Mouse (Mus musculus) neural tube, embryonic 14.5 days (tissue): ENCODE data around the gene Armc9. TPM values are rescaled to one million over a fixed set of nuclear protein-coding genes. Genes with fewer than 3 reads are reported as not detected.

Source experiments
- ATAC-seq: fragments of 200-750 bp; cut with Nextera tagmentation; 2 replicates; pipeline ENCODE4 v1.8.0; 2017; ENCODE audit warnings: low read depth, mild to moderate bottlenecking, moderate TSS enrichment, moderate library complexity
- H3K27ac ChIP-seq: fragments of 300-500 bp; sonication (generic); 2 replicates; pipeline ENCODE4 v1.5.1; 2014; ENCODE audit warnings: low read depth, mild to moderate bottlenecking, control low read depth, low read length, moderate library complexity, mixed read lengths
- H3K27me3 ChIP-seq: fragments of 300-500 bp; sonication (generic); 2 replicates; pipeline ENCODE4 v1.6.1; 2014; ENCODE audit warnings: low read length; ENCODE audit not compliant: control insufficient read depth, insufficient read depth
- H3K36me3 ChIP-seq: fragments of 300-500 bp; sonication (generic); 2 replicates; pipeline ENCODE4 v1.6.1; 2014; ENCODE audit warnings: low read length, mixed read lengths; ENCODE audit not compliant: control insufficient read depth, insufficient read depth
- H3K4me1 ChIP-seq: fragments of 300-500 bp; sonication (generic); 2 replicates; pipeline ENCODE4 v1.6.1; 2014; ENCODE audit warnings: low read length; ENCODE audit not compliant: control insufficient read depth, insufficient read depth
- H3K4me2 ChIP-seq: fragments of 300-500 bp; sonication (generic); 2 replicates; pipeline ENCODE4 v1.6.1; 2014; ENCODE audit warnings: mild to moderate bottlenecking, low read depth, low read length, control low read depth
- H3K4me3 ChIP-seq: fragments of 300-500 bp; sonication (generic); 2 replicates; pipeline ENCODE4 v1.5.1; 2014; ENCODE audit warnings: low read depth, low read length, control low read depth, mixed read lengths
- H3K9ac ChIP-seq: fragments of 300-500 bp; sonication (generic); replicated peaks from 2 replicates; pipeline ENCODE4 v1.6.1; 2014; ENCODE audit warnings: low read depth, mild to moderate bottlenecking, control low read depth, low read length, mixed read lengths
- H3K9me3 ChIP-seq: fragments of 300-500 bp; sonication (generic); 2 replicates; pipeline ENCODE4 v1.6.1; 2016; ENCODE audit warnings: low read length; ENCODE audit not compliant: control insufficient read depth
- WGBS: fragments of 180-500 bp; shearing (Covaris S2); extraction: QIAGEN DNeasy Blood & Tissue Kit; methylation state at CpG from one replicate; pipeline ENCODE4 v1.1.7; 2014; 5-methylcytosine and 5-hydroxymethylcytosine counted together
- polyA plus RNA-seq: library from polyadenylated mRNA; unstranded; fragments of >200 nt; fragmentation: Nextera tagmentation; extraction: Ambion mirVana; gene quantifications from 2 replicates; pipeline ENCODE4 v1.2.1, GENCODE M21; 2014

Armc9 gene
- polyA plus RNA-seq, 1 experiment from 2014 or later = 38.4 TPM

DNA sequence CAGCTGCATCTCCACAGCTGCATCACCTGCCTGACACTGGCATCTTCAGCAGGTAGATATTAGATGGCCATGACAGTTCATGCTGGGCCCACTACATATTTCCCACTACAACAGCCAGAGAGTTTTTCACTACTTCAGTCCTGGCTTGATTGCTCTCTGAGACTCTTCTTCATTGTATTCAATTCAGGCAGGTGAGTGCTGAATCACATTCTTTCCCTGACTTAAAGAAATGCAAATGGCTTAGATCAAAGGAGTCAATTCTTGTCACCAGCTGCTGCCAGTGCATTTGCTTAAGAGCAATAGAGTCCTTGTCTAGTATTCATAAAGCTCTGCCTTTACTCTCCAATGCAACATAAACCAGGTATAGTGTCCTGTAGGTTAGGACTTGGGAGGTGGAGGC lies 46.7 kb downstream of the Armc9 start:
- H3K36me3 ChIP-seq = peaks cover 41% of the 10 kb centered on the region

DNA sequence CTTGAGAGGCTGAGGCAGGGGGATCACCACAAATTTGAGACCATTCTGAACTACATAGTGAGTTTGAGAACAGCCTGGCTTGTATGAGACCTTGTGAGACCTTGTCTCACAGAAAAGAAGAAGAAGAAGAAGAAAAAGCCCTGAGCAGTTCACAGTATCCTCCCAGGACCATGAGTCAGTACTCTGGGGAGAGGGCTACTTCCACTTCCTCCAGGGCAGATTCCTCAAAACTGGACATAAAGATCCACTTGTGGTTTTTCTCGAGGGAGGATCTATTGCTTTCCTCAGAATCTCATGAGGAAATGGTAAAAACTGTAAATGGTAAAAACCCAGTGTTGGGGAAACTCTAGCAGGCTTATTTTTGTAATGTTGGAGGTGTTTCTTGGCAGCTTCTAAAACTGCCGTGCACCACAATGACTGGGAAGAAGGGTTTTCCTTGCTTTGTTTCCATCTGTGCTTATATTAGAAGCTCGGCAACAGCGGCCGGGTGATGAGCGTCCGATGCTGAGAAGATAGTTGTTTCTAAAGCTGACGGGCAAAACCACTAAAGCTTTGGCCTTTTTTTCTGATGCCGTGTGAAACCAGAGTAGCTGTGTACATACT lies 48.1 kb downstream of the Armc9 start:
- no peak for ATAC-seq
- Histone ChIP-seq H3K9me3 (no peaks in the 10 kb centered on the region), H3K27ac (no peak overlapping the region), H3K36me3 (peaks cover 44% of the 10 kb centered on the region), H3K4me2 (no peak overlapping the region), H3K27me3 (no peaks in the 10 kb centered on the region), H3K4me3 (no peak overlapping the region), H3K4me1 (no peaks in the 10 kb centered on the region), H3K9ac (no peak overlapping the region)
- WGBS = 91% methylated on average over 9 of the region's 9 CpGs

More for the DNA sequence above, 46.7 kb downstream of the Armc9 start:
- Histone ChIP-seq H3K4me2 (no peak overlapping the region), H3K9ac (no peak overlapping the region), H3K4me1 (no peaks in the 10 kb centered on the region), H3K9me3 (no peaks in the 10 kb centered on the region), H3K27me3 (no peaks in the 10 kb centered on the region), H3K4me3 (no peak overlapping the region), H3K27ac (no peak overlapping the region)
- no peak for ATAC-seq

DNA sequence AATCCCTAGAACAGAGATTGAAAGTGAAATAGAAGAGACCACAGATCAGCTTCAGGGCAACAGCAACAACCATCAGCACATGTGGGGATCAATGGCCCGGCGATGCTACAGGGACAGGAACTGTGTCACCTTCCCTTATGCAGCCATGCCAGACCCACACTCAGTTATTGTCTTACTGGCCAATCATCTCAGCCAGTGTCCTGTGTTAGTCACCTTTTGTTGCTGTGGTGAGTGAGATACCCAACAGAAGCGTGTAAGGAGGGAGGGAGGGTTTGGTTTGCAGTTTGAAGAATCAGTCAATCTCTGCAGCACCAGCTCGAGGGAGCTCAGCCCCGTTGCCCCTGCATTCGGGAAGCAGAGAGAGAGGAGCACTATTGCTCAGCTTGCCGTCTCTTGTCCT lies 56.1 kb downstream of the Armc9 start:
- H3K4me1 ChIP-seq = no peaks in the 10 kb centered on the region
- WGBS = 90% methylated on average over 7 of the region's 7 CpGs
- no peaks in the 10 kb centered on the region for H3K27me3 ChIP-seq
- H3K9me3 ChIP-seq = no peaks in the 10 kb centered on the region
- H3K9ac ChIP-seq = no peak overlapping the region
- H3K27ac ChIP-seq = no peak overlapping the region
- H3K36me3 ChIP-seq = peaks cover 24% of the 10 kb centered on the region
- no peak overlapping the region for H3K4me2 ChIP-seq
- no peak for ATAC-seq
- H3K4me3 ChIP-seq = no peak overlapping the region

DNA sequence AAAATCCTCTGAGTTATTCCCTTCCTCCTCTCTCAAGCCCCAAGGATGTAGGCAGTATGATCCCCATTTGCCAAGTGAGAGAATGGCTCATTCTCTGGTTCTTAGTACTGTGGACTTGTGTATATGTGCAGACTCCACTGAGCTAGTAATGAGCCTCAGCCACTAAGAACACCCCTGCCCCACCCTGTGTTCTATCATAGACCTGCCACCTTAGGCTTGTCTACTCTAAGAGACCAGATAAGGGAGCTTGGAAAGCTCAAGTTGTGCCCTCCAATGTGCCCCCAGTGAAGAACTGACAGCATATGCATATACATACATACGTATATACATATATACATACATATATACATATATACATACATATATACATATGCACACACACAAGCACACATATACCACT lies 56.9 kb downstream of the Armc9 start:
- H3K27me3 ChIP-seq = no peaks in the 10 kb centered on the region
- WGBS = 97% methylated on average over 1 of the region's 1 CpGs
- no peak overlapping the region for H3K4me2 ChIP-seq
- no peak overlapping the region for H3K27ac ChIP-seq
- no peaks in the 10 kb centered on the region for H3K4me1 ChIP-seq
- no peak overlapping the region for H3K9ac ChIP-seq
- H3K9me3 ChIP-seq = no peaks in the 10 kb centered on the region
- H3K36me3 ChIP-seq = peaks cover 27% of the 10 kb centered on the region
- H3K4me3 ChIP-seq = no peak overlapping the region
- ATAC-seq = no peak

DNA sequence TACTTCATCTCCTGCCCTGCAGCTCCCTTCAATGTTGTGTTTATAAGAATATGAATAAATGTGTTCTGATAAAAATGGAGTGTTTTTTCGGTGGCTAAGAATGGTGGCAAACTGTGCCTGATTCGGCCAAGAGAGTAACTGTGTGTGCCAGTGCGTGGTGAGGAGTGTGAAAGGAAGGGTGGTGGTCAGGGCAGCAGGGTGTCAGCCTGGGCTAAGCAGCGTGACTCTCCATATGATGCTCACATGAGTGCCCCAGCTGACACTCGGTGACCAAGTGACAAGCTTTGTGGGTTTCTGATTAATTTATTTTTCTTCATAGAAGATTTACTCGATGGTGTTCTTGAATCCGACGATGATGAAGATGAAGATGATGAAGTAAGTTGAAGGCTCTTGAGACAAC lies 58.2 kb downstream of the Armc9 start:
- Histone ChIP-seq H3K4me3 (no peak overlapping the region), H3K27ac (no peak overlapping the region), H3K36me3 (peaks cover 25% of the 10 kb centered on the region), H3K9ac (no peak overlapping the region), H3K4me2 (no peak overlapping the region), H3K9me3 (no peaks in the 10 kb centered on the region), H3K4me1 (no peaks in the 10 kb centered on the region), H3K27me3 (no peaks in the 10 kb centered on the region)
- WGBS = 94% methylated on average over 8 of the region's 8 CpGs
- no peak for ATAC-seq

DNA sequence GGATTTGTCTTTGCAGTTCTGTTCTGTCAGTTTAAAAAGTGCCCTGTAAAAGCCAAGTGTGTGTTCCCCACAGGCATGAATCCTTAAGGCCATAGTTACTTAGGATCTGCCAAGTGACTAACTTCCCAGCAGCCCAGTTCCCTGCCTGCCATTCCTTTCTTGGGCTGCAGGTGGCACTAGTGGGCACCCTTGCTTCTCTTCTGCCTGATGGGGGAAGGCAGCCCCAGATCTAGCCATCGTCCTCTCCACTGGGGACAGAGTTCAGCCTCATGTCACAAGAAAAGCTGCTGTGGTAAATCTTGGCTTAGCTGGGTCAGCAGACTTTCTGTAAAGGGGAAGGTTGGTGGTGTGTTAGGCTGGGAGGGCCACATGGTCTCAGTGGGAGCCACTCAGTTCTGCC lies 59.6 kb downstream of the Armc9 start:
- Histone ChIP-seq H3K36me3 (peaks cover 14% of the 10 kb centered on the region), H3K9me3 (no peaks in the 10 kb centered on the region), H3K4me2 (no peak overlapping the region), H3K9ac (no peak overlapping the region), H3K4me3 (no peak overlapping the region), H3K27me3 (no peaks in the 10 kb centered on the region), H3K4me1 (no peaks in the 10 kb centered on the region), H3K27ac (no peak overlapping the region)
- 0% methylated on average over 1 of the region's 1 CpGs for WGBS
- peak; percentile 54; the same call in 1 of the 2 replicates for ATAC-seq

DNA sequence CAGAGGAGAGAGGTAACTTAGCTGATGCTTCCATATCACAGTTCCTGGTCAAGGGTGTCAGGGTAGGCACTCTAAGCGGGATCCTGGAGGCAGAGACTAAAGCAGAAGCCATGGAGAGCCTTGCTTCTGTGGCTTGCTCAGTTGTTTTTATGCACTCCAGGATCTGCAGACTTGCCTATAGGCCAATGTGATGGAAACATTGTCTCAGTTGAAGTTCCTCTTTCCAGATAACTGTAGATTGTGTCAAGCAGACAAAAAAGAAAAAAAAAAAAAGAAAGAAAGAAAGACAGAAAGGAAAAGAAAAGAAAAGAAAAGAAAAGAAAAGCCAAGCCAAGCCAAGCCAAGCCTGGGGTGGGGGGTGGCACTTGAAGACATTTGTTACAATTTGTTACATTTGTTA lies 60.7 kb downstream of the Armc9 start:
- ATAC-seq = no peak
- Histone ChIP-seq H3K4me1 (no peaks in the 10 kb centered on the region), H3K9me3 (no peaks in the 10 kb centered on the region), H3K4me2 (no peak overlapping the region), H3K27me3 (no peaks in the 10 kb centered on the region), H3K36me3 (peaks cover 11% of the 10 kb centered on the region; the same call in 1 of the 2 replicates), H3K27ac (no peak overlapping the region), H3K9ac (no peak overlapping the region), H3K4me3 (no peak overlapping the region)
- WGBS = 84% methylated on average over 1 of the region's 1 CpGs

DNA sequence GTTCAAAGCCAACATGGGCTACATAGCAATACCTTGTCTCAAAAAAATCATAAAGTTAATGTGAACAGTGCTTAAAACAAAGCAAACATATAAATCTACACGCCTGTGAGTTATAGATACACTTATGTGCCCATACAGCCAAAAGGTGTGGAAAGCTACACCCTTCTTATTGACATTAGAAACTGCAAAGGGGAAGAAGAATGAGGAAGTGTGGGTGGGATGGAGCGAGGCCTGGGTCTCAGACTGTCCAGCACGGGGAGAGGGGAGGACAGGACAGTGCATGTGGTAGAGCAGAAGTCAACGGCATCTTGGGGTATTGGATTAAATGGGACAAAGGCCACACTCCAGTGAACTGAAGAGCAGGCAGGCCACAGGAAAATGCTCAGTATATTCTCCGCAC lies 61.8 kb downstream of the Armc9 start:
- ATAC-seq = no peak
- Histone ChIP-seq H3K4me1 (no peaks in the 10 kb centered on the region), H3K36me3 (peaks cover 11% of the 10 kb centered on the region; the same call in 1 of the 2 replicates), H3K4me3 (no peak overlapping the region), H3K27me3 (no peaks in the 10 kb centered on the region), H3K4me2 (no peak overlapping the region), H3K27ac (no peak overlapping the region), H3K9ac (no peak overlapping the region), H3K9me3 (no peaks in the 10 kb centered on the region)
- WGBS = 88% methylated on average over 5 of the region's 5 CpGs

DNA sequence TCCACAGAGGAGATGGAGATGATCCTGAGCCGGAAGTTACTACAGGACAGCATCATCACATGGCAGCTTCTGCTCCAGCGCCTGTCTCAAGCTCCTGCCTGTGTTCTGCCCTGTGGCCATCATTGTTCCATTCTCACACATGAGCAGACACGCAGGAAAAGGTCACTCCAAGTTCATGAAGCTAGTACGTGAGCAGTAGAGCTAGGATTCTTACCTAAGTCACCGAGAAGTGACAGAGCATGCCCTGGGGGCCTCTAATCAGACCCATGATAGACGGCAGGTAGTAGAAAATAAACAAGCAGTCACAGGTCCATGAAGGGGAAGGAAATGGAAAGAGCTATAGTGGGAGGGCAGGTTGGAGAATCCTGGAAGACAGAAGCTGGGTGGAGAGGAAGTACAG lies 63.4 kb downstream of the Armc9 start:
- Histone ChIP-seq H3K36me3 (peaks cover 10% of the 10 kb centered on the region; the same call in 1 of the 2 replicates), H3K9me3 (no peaks in the 10 kb centered on the region), H3K4me1 (no peaks in the 10 kb centered on the region), H3K9ac (no peak overlapping the region), H3K27me3 (no peaks in the 10 kb centered on the region), H3K4me3 (no peak overlapping the region), H3K27ac (no peak overlapping the region), H3K4me2 (no peak overlapping the region)
- ATAC-seq = no peak
- WGBS = 52% methylated on average over 6 of the region's 6 CpGs
